ENCODE assay signal across 21 mouse cellular contexts in the genomic region with DNA sequence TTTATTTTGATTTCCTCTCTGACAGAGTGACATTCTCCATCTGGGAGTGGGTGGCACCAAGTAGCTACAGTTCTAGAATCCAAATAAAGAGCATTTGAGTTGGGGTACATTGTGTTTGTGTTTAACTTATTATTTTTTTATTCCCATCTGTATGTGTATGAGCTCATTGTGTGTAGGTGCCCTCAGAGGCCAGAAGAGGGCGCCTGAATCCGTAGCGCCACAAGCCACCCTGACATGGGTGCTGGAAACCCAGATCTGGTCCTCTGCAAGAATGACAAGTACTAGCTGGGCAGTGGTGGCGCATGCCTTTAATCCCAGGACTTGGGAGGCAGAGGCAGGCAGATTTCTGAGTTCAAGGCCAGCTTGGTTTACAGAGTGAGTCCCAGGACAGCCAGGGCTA. TPM values are rescaled to one million over a fixed set of nuclear protein-coding genes. Genes with fewer than 3 reads are reported as not detected.
DNase-seq lines count a peak whose midpoint lies in the region; ATAC-seq and TF ChIP-seq lines count a peak whose summit lies in the region.
"Had no signal": no experiment of that assay in that cellular context is flagged by ENCODE, and none has a peak within 500 bp of the region (broad histone marks: within the 10 kb centered on the region; RNA-seq: fewer than 3 reads in every experiment).

No protein-coding gene starts in this region.

- no peak for DNase-seq in heart, adult 2 months
- DNase-seq in heart, postnatal 10 days, result no peak
- no peak for DNase-seq in lung, embryonic 14.5 days
- no peak for DNase-seq in lung, adult 2 months
- DNase-seq in ZHBTc4 (ENCODE audit: low read depth, low spot score), result peak; percentile 51
- no peak for DNase-seq in right cerebral cortex, postnatal 36 days (ENCODE audit: low spot score in 2 of 2)
- DNase-seq: adrenal gland, postnatal 36 days; cerebellum, adult 11-12 months; cerebellum, postnatal 25 days; lung, adult 18-20 months; lung, postnatal 4 days; thymus, postnatal 25 days had no signal

- TF ChIP-seq EP300 in heart, adult 2 months (IDR thresholded peaks at IDR 0.05; ENCODE audit: insufficient read depth, low read depth, low read length), result no peak
- TF ChIP-seq EP300 in ES-Bruce4 (IDR thresholded peaks at IDR 0.05; ENCODE audit: insufficient read depth, low read depth, low read length), result no peak

- H3K27me3 ChIP-seq in heart, adult 2 months (ENCODE audit: control insufficient read depth, insufficient read depth, low read length), result no peaks in the 10 kb centered on the region
- H3K27me3 ChIP-seq in lung, embryonic 14.5 days (ENCODE audit: insufficient read depth, low read length), result no peaks in the 10 kb centered on the region
- H3K27me3 ChIP-seq in ES-Bruce4 (ENCODE audit: control insufficient read depth, insufficient read depth, low read length, poor library complexity, severe bottlenecking), result no peaks in the 10 kb centered on the region
- H3K27me3 ChIP-seq: embryonic facial prominence, embryonic 12.5 days; limb, embryonic 15.5 days; neural tube, embryonic 15.5 days had no signal

- no peak overlapping the region for H3K4me2 ChIP-seq in lung, embryonic 14.5 days
- H3K4me2 ChIP-seq: kidney, embryonic 15.5 days; limb, embryonic 15.5 days had no signal

- no peaks in the 10 kb centered on the region; the same call in 1 of the 2 replicates for H3K4me1 ChIP-seq in heart, adult 2 months (ENCODE audit: control insufficient read depth, insufficient read depth, low read length)
- no peaks in the 10 kb centered on the region for H3K4me1 ChIP-seq in lung, embryonic 14.5 days (ENCODE audit: insufficient read depth)
- no peaks in the 10 kb centered on the region for H3K4me1 ChIP-seq in lung, adult 2 months (ENCODE audit: control insufficient read depth, insufficient read depth, low read length)
- no peaks in the 10 kb centered on the region for H3K4me1 ChIP-seq in ES-Bruce4 (ENCODE audit: control insufficient read depth, insufficient read depth, low read length)

- H3K79me2 ChIP-seq in heart, adult 2 months (replicated peaks; ENCODE audit: control insufficient read depth, insufficient read depth, low read length), result no peaks in the 10 kb centered on the region

- H3K9me3 ChIP-seq in lung, embryonic 14.5 days (ENCODE audit: low read depth, low read length), result no peaks in the 10 kb centered on the region
- H3K9me3 ChIP-seq in ES-Bruce4 (replicated peaks; ENCODE audit: control insufficient read depth, insufficient read depth, low read length, poor library complexity, severe bottlenecking), result no peaks in the 10 kb centered on the region
- H3K9me3 ChIP-seq: embryonic facial prominence, embryonic 12.5 days; kidney, embryonic 15.5 days; limb, embryonic 15.5 days; neural tube, embryonic 15.5 days had no signal

- peak; percentile 30; the same call in 1 of the 2 replicates for TF ChIP-seq CTCF in heart, adult 2 months (IDR thresholded peaks at IDR 0.05)
- peak; percentile 22; the same call in 1 of the 2 replicates for TF ChIP-seq CTCF in lung, embryonic 14.5 days (IDR thresholded peaks at IDR 0.05; ENCODE audit: low read depth)
- TF ChIP-seq CTCF in lung, adult 2 months (IDR thresholded peaks at IDR 0.05; ENCODE audit: insufficient read depth, low read length), result no peak
- TF ChIP-seq CTCF in ES-Bruce4 (IDR thresholded peaks at IDR 0.05; ENCODE audit: low read depth, low read length), result peak; percentile 57

- 92% methylated on average over 4 of the region's 4 CpGs for WGBS in heart, adult 2 months
- WGBS in lung, embryonic 14.5 days, result 89% methylated on average over 4 of the region's 4 CpGs
- WGBS in lung, adult 2 months, result 93% methylated on average over 4 of the region's 4 CpGs

- intact Hi-C loops in heart, adult 2 months (cut with DNase I), result loop anchor here (10.0 kb wide), 2 partner anchors 543 to 603 kb away; a partner anchor contains a TSS
- intact Hi-C loops in heart, postnatal 10 days (cut with DNase I), result no loop called here

- TF ChIP-seq POLR2A in heart, adult 2 months (IDR thresholded peaks at IDR 0.05; ENCODE audit: insufficient read depth, low read depth, low read length), result no peak
- no peak for TF ChIP-seq POLR2A in lung, adult 2 months (IDR thresholded peaks at IDR 0.05; ENCODE audit: borderline replicate concordance, extremely low read depth, low read depth, low read length)
- no peak for TF ChIP-seq POLR2A in ES-Bruce4 (IDR thresholded peaks at IDR 0.05; ENCODE audit: insufficient read depth, low read length)

- no peaks in the 10 kb centered on the region for H3K36me3 ChIP-seq in heart, adult 2 months (ENCODE audit: control insufficient read depth, insufficient read depth, low read length)
- no peaks in the 10 kb centered on the region for H3K36me3 ChIP-seq in lung, embryonic 14.5 days (ENCODE audit: insufficient read depth)
- H3K36me3 ChIP-seq in ES-Bruce4 (ENCODE audit: control insufficient read depth, insufficient read depth, low read length, poor library complexity, severe bottlenecking), result no peaks in the 10 kb centered on the region
- H3K36me3 ChIP-seq: embryonic facial prominence, embryonic 12.5 days; hindbrain, embryonic 10.5 days; kidney, embryonic 15.5 days; limb, embryonic 15.5 days; neural tube, embryonic 15.5 days had no signal

- H3K27ac ChIP-seq in heart, adult 2 months, result no peak overlapping the region
- H3K27ac ChIP-seq in lung, embryonic 14.5 days (ENCODE audit: low read depth), result no peak overlapping the region
- H3K27ac ChIP-seq in ES-Bruce4 (ENCODE audit: insufficient read depth, low read length), result no peak overlapping the region
- H3K27ac ChIP-seq: embryonic facial prominence, embryonic 12.5 days; kidney, embryonic 15.5 days; limb, embryonic 15.5 days had no signal

- H3K4me3 ChIP-seq in heart, adult 2 months, result no peak overlapping the region
- no peak overlapping the region for H3K4me3 ChIP-seq in lung, embryonic 14.5 days (ENCODE audit: low read depth, low read length)
- no peak overlapping the region for H3K4me3 ChIP-seq in lung, adult 2 months (replicated peaks; ENCODE audit: extremely low read depth, low read depth, low read length)
- H3K4me3 ChIP-seq in ES-Bruce4 (ENCODE audit: low read depth, low read length), result no peak overlapping the region
- H3K4me3 ChIP-seq: kidney, embryonic 15.5 days; limb, embryonic 15.5 days; neural tube, embryonic 15.5 days had no signal

- H3K9ac ChIP-seq in heart, adult 2 months (ENCODE audit: low read depth, low read length), result no peak overlapping the region
- no peak overlapping the region for H3K9ac ChIP-seq in lung, embryonic 14.5 days
- no peak overlapping the region for H3K9ac ChIP-seq in ES-Bruce4 (ENCODE audit: low read depth, poor library complexity, severe bottlenecking)
- H3K9ac ChIP-seq: embryonic facial prominence, embryonic 12.5 days; kidney, embryonic 15.5 days; limb, embryonic 15.5 days; neural tube, embryonic 15.5 days had no signal

- ATAC-seq in lung, embryonic 14.5 days (ENCODE audit: insufficient read depth), result no peak
- no peak for ATAC-seq in granulocyte monocyte progenitor cell, adult 5-6 weeks (replicated peaks; ENCODE audit: poor library complexity, severe bottlenecking)
- ATAC-seq: CD4-positive, CD25-positive, alpha-beta regulatory T cell, adult 4 months; intestine, postnatal 0 days had no signal

RNA-seq across cellular contexts. Expression of a gene that starts 26.9 kb away (rescaled TPM):
- total RNA-seq in heart, adult 2 months (2021), result 1,000 to 10,000 TPM; 2,957 to 3,343 TPM
- 1,003 and 1,026 TPM in 2 replicates for polyA plus RNA-seq in heart, adult 2 months (2012; rRNA removed)
- 1,000 to 10,000 TPM; 3,104 to 3,215 TPM for total RNA-seq in heart, postnatal 10 days (2021)
- 1,140 and 1,218 TPM in 2 replicates for polyA plus RNA-seq in lung, embryonic 14.5 days (2014; fragmentation: Nextera tagmentation; extraction: Ambion mirVana)
- 1,159 and 1,652 TPM in 2 replicates for polyA plus RNA-seq in lung, adult 2 months (2012; rRNA removed)
- 3,060 and 3,539 TPM in 2 replicates for polyA plus RNA-seq in ES-Bruce4 (2011; ENCODE audit: insufficient read depth, insufficient read length, low read depth, missing spikeins)
- total RNA-seq in granulocyte monocyte progenitor cell, adult 5-6 weeks (2014; fragmentation: Nextera tagmentation), result 4,580 and 4,737 TPM in 2 replicates
- 844 and 942 TPM in 2 replicates for total RNA-seq in granulocyte monocyte progenitor cell, adult 5-6 weeks (2017)
